Mouse (Mus musculus): ENCODE results near the gene Gpatch2. TPM values are rescaled to one million over a fixed set of nuclear protein-coding genes. Genes with fewer than 3 reads are reported as not detected.

Gene Gpatch2
- 33.6 and 38.7 TPM in 2 replicates for total RNA-seq (2017)

GRCm38 (mm10) chr1:187215181-187216116 is at the start of gene Gpatch2, which contains the start of gene Spata17:
Gpatch2 (plus strand) TSS chr1:187215508.
Spata17 (minus strand) TSS chr1:187215465.
- peak; percentile 86 for ATAC-seq (replicated peaks; ENCODE audit: low read depth, poor library complexity, severe bottlenecking)

DNA sequence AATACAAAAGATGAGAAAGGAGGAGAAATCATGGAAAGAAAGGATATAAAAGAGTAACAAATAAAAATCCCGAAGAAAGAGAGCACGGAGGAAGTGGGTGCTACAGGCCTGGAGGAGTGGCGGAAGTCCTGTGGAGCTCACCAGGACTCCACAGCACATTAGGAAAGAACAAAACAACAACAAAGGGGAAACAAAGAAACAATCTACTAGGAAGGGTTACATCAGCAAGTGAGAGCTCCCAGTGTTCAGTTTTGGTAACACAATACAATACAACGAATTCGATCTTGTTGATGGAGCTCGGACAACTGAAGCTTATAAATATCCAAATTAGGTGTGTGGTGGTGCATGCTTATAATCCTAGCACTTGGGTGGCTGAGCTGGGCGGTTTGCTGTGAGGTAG is 45.7 kb upstream of the Gpatch2 start:
- ATAC-seq (replicated peaks; ENCODE audit: low read depth, poor library complexity, severe bottlenecking) = no peak

DNA sequence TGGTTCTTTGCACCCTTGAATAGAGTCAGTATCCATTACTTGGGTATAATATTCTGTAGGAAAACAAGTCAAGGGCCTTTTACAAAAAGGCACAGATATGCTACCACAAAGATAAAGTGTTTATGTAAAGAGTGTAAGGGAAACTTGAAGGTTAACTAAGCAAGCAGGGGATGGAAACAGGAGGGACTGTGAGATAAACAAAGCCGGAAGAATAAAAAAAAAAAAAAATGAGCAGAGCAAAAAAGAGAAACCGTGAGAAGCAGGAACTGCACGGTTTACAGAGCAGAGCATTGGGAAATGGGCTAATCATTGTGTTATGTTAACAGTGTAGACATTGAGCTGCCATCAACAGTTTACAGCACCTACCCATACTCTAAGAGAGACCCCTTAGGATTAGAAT is 44.9 kb upstream of the Gpatch2 start:
- ATAC-seq (replicated peaks; ENCODE audit: low read depth, poor library complexity, severe bottlenecking) = peak; percentile 68

DNA sequence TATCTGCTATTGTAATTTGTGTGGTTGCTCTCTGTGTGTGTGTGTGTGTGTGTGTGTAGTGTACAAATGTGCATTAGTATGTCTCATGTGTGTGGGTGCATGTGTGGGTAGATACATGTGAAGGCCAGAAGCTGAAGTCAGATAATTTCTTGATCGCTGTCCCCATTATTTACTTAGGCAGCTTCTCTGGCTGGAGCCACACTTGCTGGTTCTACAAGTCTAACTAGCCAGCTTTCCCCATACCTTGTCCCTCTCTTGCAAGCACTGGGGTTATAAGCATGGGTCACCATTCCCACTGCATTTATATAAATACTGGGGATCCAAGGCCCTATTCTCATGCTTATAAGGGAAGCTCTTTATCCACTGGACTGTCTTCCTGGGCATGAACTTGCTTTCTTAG is 39.3 kb upstream of the Gpatch2 start:
- ATAC-seq (replicated peaks; ENCODE audit: low read depth, poor library complexity, severe bottlenecking) = no peak

- no peak for ATAC-seq (replicated peaks; ENCODE audit: low read depth, poor library complexity, severe bottlenecking)
Measured at GRCm38 (mm10) chr1:187178546-187178945, 36.8 kb upstream of the Gpatch2 start.

DNA sequence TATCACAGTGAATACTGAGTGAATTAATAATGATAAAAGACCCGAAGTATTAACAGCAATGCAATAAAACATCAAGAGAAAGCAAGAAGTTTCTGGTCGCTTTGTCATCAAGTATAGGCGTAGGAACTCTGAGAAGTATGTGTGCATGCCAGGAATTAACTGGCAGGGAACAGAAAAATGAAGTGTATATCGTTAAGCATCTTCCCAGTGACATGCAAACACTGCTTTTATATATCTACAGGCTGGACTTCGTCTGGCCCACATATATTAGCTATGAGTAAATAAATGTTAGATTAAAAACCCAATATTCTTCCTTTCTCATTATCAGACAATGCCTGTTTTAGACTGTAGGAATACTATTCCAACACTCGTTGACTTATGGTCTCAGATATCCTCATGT is 9.8 kb upstream of the Gpatch2 start:
- ATAC-seq (replicated peaks; ENCODE audit: low read depth, poor library complexity, severe bottlenecking) = no peak

- ATAC-seq (replicated peaks; ENCODE audit: low read depth, poor library complexity, severe bottlenecking) = no peak
Measured at GRCm38 (mm10) chr1:187209496-187209895, 5.8 kb upstream of the Gpatch2 start.

GRCm38 (mm10) chr1:187210736-187211135 is 4.6 kb upstream of the Gpatch2 start:
- no peak for ATAC-seq (replicated peaks; ENCODE audit: low read depth, poor library complexity, severe bottlenecking)

DNA sequence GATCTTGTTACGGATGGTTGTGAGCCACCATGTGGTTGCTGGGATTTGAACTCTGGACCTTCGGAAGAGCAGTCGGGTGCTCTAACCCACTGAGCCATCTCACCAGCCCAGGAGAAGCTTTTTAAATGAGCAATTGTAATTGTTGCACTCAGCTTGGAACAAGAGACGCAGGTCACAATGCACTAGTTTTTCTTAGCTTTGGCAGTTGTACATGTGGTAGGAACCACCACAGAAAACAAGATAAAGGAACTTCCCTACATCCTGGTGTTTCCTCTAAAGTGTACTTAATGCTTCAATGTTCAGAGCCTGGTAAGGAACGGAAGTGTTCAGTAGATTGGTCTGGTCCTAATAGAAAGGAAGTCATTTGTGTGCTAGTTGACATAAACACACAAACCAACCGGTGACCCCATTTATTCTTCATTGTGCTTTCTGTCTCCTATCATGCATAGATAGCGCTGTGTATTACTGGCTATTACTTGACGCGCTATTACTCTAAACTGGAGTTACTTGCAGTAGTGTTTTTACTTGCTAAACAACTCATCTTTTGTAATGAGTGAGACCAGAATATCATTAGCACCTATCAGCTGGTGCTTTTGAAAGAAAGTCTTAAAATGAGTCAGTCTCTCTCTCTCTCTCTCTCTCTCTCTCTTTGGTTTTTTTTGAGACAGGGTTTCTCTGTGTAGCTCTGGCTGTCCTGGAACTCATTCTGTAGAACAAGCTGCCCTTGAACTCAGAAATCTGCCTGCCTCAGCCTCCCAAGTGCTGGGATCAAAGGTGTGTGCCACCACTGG is 1.5 kb downstream of the Gpatch2 start:
- peak; percentile 84 for ATAC-seq (replicated peaks; ENCODE audit: low read depth, poor library complexity, severe bottlenecking)

DNA sequence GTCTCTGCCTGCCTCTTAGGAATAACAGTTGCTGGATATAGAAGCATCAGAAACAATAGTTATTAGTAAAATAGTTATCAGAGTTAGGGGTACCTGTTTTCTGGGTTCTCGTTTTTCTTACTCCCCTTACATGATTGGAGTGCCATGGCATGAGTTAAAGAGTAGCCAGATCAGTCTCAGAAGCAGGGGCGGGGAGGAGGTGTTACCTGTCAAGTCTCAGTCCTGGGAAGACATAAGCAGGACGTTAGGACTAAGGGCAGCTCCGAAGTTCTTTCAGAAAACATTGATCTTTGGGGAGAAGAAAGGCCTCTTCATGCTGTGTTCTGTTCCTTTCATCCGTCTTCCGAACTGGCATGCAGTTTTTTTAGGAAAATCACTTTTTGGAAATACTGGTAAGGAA is 5.4 kb downstream of the Gpatch2 start:
- ATAC-seq (replicated peaks; ENCODE audit: low read depth, poor library complexity, severe bottlenecking) = no peak

GRCm38 (mm10) chr1:187226328-187227025 is 11.2 kb downstream of the Gpatch2 start:
- ATAC-seq (replicated peaks; ENCODE audit: low read depth, poor library complexity, severe bottlenecking) = peak; percentile 43; the same call in 1 of the 2 replicates

DNA sequence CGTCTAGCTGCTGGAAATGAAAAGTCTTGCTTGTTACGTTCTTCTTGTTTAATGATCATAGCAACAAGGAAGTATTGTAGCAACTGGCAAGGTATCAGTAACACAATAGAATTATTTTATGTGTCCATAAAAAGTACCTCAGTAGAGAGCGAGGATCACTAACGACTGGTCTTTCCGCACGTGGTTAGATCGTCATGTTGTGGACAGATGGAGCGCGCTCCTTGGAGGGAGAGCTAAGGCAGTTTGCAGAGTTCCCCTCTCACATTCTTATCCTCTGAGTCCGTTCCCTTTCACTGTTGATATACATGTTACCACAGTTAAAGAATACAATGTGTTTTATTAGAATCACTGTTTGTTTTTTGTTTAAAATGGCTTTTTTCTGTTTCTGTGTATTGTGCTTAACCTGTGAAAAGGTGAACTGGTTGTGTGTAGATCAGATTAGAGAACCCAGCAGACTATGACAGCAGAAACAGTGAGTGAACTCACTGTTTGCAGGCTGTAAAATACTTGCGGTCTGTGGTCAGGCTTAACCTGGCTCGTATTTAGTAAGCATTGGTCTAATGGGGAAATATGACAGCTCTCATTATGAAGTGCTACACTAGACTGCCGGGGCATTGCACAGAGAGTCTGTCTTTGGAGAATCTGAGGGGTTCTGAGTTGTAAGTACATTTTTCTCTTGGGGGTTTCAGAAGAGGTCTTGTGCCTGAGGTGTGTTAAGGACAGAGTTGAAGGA is 13.3 kb downstream of the Gpatch2 start:
- peak; percentile 91 for ATAC-seq (replicated peaks; ENCODE audit: low read depth, poor library complexity, severe bottlenecking)

DNA sequence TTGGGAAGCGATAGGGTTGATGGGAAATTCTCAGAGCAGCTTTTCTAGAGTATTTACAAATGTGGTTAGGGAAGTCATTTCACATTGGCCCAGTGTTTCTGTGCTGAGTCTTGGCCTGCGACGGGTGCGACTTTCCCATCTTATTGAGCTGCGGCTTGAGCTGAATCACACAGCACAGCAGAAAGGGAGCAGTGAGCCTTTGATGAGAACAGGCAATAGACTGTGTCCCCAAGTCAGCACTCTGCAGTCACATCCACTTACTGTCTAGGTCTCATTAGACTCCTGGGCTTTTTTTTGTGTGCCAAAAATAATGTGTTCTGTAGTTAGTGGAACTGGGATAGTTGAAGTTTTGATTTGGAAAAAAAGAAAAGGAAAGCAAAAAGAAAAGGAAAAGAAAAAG is 14.9 kb downstream of the Gpatch2 start:
- ATAC-seq (replicated peaks; ENCODE audit: low read depth, poor library complexity, severe bottlenecking) = no peak

GRCm38 (mm10) chr1:187232196-187232955 is 17.1 kb downstream of the Gpatch2 start:
- no peak for ATAC-seq (replicated peaks; ENCODE audit: low read depth, poor library complexity, severe bottlenecking)

DNA sequence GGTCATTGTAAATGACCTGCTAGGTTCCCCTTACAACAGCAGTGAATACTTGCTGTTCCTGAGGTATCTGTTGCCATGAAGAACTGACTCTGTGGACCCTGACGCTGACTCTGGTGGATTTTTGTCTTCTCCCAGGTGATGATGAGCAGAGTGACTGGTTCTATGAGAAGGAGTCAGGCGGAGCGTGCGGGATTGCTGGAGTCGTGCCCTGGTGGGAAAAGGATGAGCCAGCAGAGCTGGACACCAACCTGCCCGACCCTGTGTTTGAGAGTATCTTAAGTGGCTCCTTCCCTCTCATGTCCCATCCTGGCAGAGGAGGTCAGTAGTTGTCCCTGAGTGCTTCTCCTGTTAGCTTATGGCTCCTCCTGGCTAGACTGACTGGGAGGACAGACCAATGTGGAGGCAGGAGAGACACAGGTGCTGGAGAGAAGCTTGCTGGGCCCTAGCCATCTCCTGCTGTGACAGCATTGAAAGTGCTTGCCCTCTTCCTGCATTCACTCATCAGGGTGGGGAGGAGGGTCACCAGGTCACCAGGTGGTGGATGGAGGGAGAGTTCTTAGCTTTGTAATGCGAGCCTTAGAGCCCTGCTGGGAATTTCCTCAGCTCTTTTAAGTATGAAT is 17.8 kb downstream of the Gpatch2 start:
- ATAC-seq (replicated peaks; ENCODE audit: low read depth, poor library complexity, severe bottlenecking) = no peak

- ATAC-seq (replicated peaks; ENCODE audit: low read depth, poor library complexity, severe bottlenecking) = no peak
Measured at GRCm38 (mm10) chr1:187235161-187235560, 19.9 kb downstream of the Gpatch2 start.

DNA sequence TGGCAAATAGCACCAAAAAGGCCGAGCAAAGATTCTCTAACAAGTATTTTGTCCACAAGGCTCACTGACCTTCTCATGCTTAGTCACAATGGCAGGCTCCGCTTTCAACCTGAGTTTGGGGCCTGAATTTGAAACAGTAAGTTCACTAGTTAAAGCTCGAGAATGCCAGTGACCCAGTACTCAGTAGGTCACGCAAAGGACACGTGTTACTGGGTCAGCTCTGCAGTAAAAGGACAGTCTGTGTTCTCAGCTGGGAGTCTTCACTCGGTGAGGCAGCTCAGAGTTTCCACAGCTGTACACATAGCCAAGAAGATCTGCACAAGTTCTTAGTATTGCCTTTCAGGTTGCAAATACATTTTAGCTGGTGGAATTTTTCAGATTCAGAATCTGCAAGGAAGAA is 21.0 kb downstream of the Gpatch2 start:
- ATAC-seq (replicated peaks; ENCODE audit: low read depth, poor library complexity, severe bottlenecking) = no peak

GRCm38 (mm10) chr1:187238061-187238460 is 22.8 kb downstream of the Gpatch2 start:
- no peak for ATAC-seq (replicated peaks; ENCODE audit: low read depth, poor library complexity, severe bottlenecking)

DNA sequence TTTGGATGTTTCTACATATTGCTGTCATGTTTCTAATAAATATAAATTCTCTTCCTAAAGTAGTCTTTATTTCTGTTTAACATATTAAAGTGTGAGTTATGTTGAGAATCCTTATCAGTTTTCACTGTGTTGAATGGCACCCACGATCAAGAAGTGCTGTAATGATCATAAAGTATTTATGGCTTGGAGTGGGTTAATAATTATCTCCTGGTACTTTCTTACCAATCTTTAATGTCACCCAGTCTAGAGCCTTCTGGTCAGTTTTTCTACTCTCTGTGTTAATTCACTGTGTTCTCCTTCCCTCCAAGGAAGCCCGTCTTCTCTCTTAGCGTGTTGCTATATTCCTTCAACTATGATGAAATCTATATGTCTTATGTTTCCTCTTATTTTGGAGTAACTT is 25.0 kb downstream of the Gpatch2 start:
- no peak for ATAC-seq (replicated peaks; ENCODE audit: low read depth, poor library complexity, severe bottlenecking)

All from common myeloid progenitor, adult 5-6 weeks (primary cell).